Mouse (Mus musculus) liver, embryonic 15.5 days (tissue): ENCODE data around the gene Cybc1. TPM values are rescaled to one million over a fixed set of nuclear protein-coding genes. Genes with fewer than 3 reads are reported as not detected.

Experiments
- polyA plus RNA-seq: library from polyadenylated mRNA; unstranded; fragments of >200 nt; fragmentation: Nextera tagmentation; extraction: Ambion mirVana; gene quantifications from 2 replicates; pipeline ENCODE4 v1.2.1, GENCODE M21; 2015

Gene Cybc1
- polyA plus RNA-seq, 1 experiment from 2014 or later = 20.7 TPM

Other genes starting within 250 kb of the Cybc1 start
- gene Csnk1d, start 238.0 kb downstream of the Cybc1 start, polyA plus RNA-seq = 36.1 and 38.5 TPM in 2 replicates
- 0.70 and 0.97 TPM in 2 replicates for gene Cd7, start 189.9 kb downstream of the Cybc1 start, polyA plus RNA-seq
- 0.08 and 0.23 TPM in 2 replicates for gene Sectm1b, start 165.8 kb downstream of the Cybc1 start, polyA plus RNA-seq
- 0.68 and 1.7 TPM in 2 replicates for gene Sectm1a, start 148.1 kb downstream of the Cybc1 start, polyA plus RNA-seq
- 0.06 and 0.07 TPM in 2 replicates for gene Tex19.2, start 110.6 kb downstream of the Cybc1 start, polyA plus RNA-seq
- 0.09 TPM in 1 of 2 replicates, not detected in the other for gene Tex19.1, start 83.2 kb downstream of the Cybc1 start, polyA plus RNA-seq
- 0.05 and 0.13 TPM in 2 replicates for gene Uts2r, start 69.1 kb downstream of the Cybc1 start, polyA plus RNA-seq
- gene Hexdc, start 24.9 kb downstream of the Cybc1 start, polyA plus RNA-seq = 3.0 and 3.7 TPM in 2 replicates
- gene Ogfod3, start 24.6 kb downstream of the Cybc1 start, polyA plus RNA-seq = 14.3 and 16.3 TPM in 2 replicates
- 117 and 136 TPM in 2 replicates for gene Narf, start 7.9 kb upstream of the Cybc1 start, polyA plus RNA-seq
- 2.8 and 3.9 TPM in 2 replicates for gene Foxk2, start 30.7 kb upstream of the Cybc1 start, polyA plus RNA-seq
- 18.5 and 20.1 TPM in 2 replicates for gene Wdr45b, start 125.1 kb upstream of the Cybc1 start, polyA plus RNA-seq
- 1.3 and 1.4 TPM in 2 replicates for gene Rab40b, start 158.9 kb upstream of the Cybc1 start, polyA plus RNA-seq
- 27.3 and 28.1 TPM in 2 replicates for gene Fn3krp, start 192.1 kb upstream of the Cybc1 start, polyA plus RNA-seq
- gene Fn3k, start 205.6 kb upstream of the Cybc1 start, polyA plus RNA-seq = 43.7 and 46.6 TPM in 2 replicates
- gene Tbcd, start 222.6 kb upstream of the Cybc1 start, polyA plus RNA-seq = 20.2 and 22.7 TPM in 2 replicates